8 mouse cellular contexts compared by ENCODE assay signal in the genomic region with DNA sequence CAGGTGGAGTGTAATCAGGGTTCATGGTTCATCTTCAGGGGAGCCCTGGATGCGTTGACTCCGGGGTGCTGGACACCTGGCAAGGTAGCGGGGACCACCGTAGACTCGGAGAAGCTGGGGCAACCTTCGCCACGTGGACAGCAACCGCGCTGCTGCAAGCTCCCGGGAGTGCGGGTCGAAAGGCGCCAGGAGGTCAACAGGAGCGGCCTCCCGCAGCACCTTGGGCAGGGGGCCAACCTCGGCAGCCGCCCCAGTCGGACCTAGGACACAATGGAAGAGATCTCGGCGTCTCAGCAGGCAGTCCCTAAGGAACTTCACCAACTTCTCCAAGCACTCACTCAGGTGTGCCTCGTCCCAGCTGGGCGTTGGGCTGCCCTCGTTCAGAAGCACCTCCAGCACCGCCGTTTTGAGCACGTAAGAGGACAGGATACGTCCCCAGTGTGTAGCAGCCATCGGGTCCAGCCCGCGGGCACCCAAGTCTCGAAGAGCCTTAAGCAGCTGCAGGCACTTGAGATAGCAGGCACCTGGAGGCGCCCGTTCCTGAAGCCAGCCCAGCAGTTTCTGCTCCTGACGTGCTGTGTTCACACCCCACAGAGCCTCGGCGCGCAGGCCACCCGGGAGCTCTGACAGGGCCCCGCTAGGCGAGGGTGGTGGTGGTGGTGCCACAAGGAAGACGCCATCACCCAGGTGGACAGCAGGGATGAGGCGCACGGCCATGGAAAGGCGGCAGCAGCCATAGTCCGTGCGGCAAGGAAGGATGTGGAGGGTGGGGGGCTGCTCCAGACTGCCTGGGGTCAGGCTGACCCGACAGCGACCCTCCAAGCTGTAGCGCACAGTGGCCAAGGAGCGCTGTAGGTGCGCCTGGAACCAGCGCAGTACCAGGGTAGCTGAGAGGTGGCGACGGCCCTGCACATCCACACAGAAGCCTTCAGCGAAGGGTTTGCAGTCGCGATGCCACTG. TPM values are rescaled to one million over a fixed set of nuclear protein-coding genes. Genes with fewer than 3 reads are reported as not detected.
DNase-seq lines count a peak whose midpoint lies in the region; ATAC-seq and TF ChIP-seq lines count a peak whose summit lies in the region.

No protein-coding gene starts in this region.

- 27% methylated on average over 55 of the region's 57 CpGs for WGBS in heart, adult 2 months

- peaks cover 2% of the 10 kb centered on the region; the same call in 1 of the 2 replicates for H3K79me2 ChIP-seq in heart, adult 2 months (replicated peaks; ENCODE audit: control insufficient read depth, insufficient read depth, low read length)

- peak overlapping the region; percentile 99 for H3K9ac ChIP-seq in heart, adult 2 months (ENCODE audit: low read depth, low read length)

- peak; percentile 32 to 63 for DNase-seq in heart, adult 2 months
- no peak for DNase-seq in heart, postnatal 10 days
- DNase-seq in R1 (ENCODE audit: low read depth, low spot score): peak; percentile 31
- peak; percentile 46 for DNase-seq in heart, postnatal 4 days
- DNase-seq in lung, postnatal 4 days: peak; percentile 29 to 52
- DNase-seq in urinary bladder, adult 18-20 months (ENCODE audit: low spot score in 2 of 2): no peak
- DNase-seq in right cerebral cortex, adult 2 months (ENCODE audit: low spot score in 2 of 2): no peak

- no peaks in the 10 kb centered on the region for H3K27me3 ChIP-seq in heart, adult 2 months (ENCODE audit: control insufficient read depth, insufficient read depth, low read length)

- TF ChIP-seq EP300 in heart, adult 2 months (IDR thresholded peaks at IDR 0.05; ENCODE audit: insufficient read depth, low read depth, low read length): no peak

- no peak for TF ChIP-seq POLR2A in heart, adult 2 months (IDR thresholded peaks at IDR 0.05; ENCODE audit: insufficient read depth, low read depth, low read length)

- peak overlapping the region; percentile 88 for H3K4me3 ChIP-seq in heart, adult 2 months

- H3K27ac ChIP-seq in heart, adult 2 months: peak overlapping the region; percentile 99

- intact Hi-C loops in heart, adult 2 months (cut with DNase I): loop anchor here (2.0 kb wide), 1 partner anchor 21 kb away; no protein-coding TSS in a partner anchor
- intact Hi-C loops in heart, postnatal 10 days (cut with DNase I): loop anchor here (2.0 kb wide), 1 partner anchor 39 kb away; no protein-coding TSS in a partner anchor

- H3K36me3 ChIP-seq in heart, adult 2 months (ENCODE audit: control insufficient read depth, insufficient read depth, low read length): peaks cover 32% of the 10 kb centered on the region

- no peak for TF ChIP-seq CTCF in heart, adult 2 months (IDR thresholded peaks at IDR 0.05)

- no peak for ATAC-seq in CD4-positive, CD25-positive, alpha-beta regulatory T cell, adult 4 months

- peaks cover 13% of the 10 kb centered on the region for H3K4me1 ChIP-seq in heart, adult 2 months (ENCODE audit: control insufficient read depth, insufficient read depth, low read length)

RNA-seq across cellular contexts. Expression of a gene that starts 1.8 kb away (rescaled TPM):
- 10 to 100 TPM; 19.0 to 23.3 TPM for total RNA-seq in heart, adult 2 months (2021)
- polyA plus RNA-seq in heart, adult 2 months (2012; rRNA removed): 7.9 and 12.1 TPM in 2 replicates
- total RNA-seq in heart, postnatal 10 days (2021): 10 to 100 TPM; 48.3 to 49.2 TPM
- total RNA-seq in heart, postnatal 4 days (2021): 10 to 100 TPM; 46.5 to 46.6 TPM
- polyA plus RNA-seq in CD4-positive, CD25-positive, alpha-beta regulatory T cell, adult 4 months (2017; shearing (Covaris generic)): under 1 TPM; 0.63 to 0.77 TPM

RNA-seq across cellular contexts. Expression of a gene that starts 42.0 kb away (rescaled TPM):
- total RNA-seq in heart, adult 2 months (2021): 1 to 10 TPM; 1.0 to 1.4 TPM
- 1.8 and 3.2 TPM in 2 replicates for polyA plus RNA-seq in heart, adult 2 months (2012; rRNA removed)
- total RNA-seq in heart, postnatal 10 days (2021): 1 to 10 TPM; 1.9 to 2.2 TPM
- 1 to 10 TPM; 1.4 to 2.0 TPM for total RNA-seq in heart, postnatal 4 days (2021)
- under 1 TPM in 1 of 2 experiments, not detected in 1; 0.30 TPM for polyA plus RNA-seq in CD4-positive, CD25-positive, alpha-beta regulatory T cell, adult 4 months (2017; shearing (Covaris generic))

RNA-seq across cellular contexts. Expression of a gene that starts 43.2 kb away (rescaled TPM):
- total RNA-seq in heart, adult 2 months (2021): 100 to 1,000 TPM; 110 to 128 TPM
- polyA plus RNA-seq in heart, adult 2 months (2012; rRNA removed): 151 TPM in 2 replicates
- total RNA-seq in heart, postnatal 10 days (2021): 100 to 1,000 TPM; 103 to 108 TPM
- total RNA-seq in heart, postnatal 4 days (2021): 100 to 1,000 TPM in 1 of 2 experiments, 10 to 100 TPM in 1; 99.7 to 112 TPM
- 10 to 100 TPM; 10.3 to 10.7 TPM for polyA plus RNA-seq in CD4-positive, CD25-positive, alpha-beta regulatory T cell, adult 4 months (2017; shearing (Covaris generic))

Comparison
In these comparisons a context has a peak if more than half of its experiments do, and no peak if none do; other contexts are left out.
1. DNase-seq: peak in heart, adult 2 months (2 of 2), R1 (single experiment), heart, postnatal 4 days (single experiment) and lung, postnatal 4 days (2 of 2); none in heart, postnatal 10 days (0 of 2), urinary bladder, adult 18-20 months (0 of 2) and right cerebral cortex, adult 2 months (0 of 2).